Mouse (Mus musculus) limb, embryonic 15.5 days (tissue): ENCODE results near the gene Ferd3l. TPM values are rescaled to one million over a fixed set of nuclear protein-coding genes. Genes with fewer than 3 reads are reported as not detected.
A peak's percentile ranks its signal among the peaks of the same experiment; 100 is the strongest.

Experiments
- ATAC-seq: fragments of 200-750 bp; cut with Nextera tagmentation; 2 replicates; pipeline ENCODE4 v1.8.0; 2017; ENCODE audit warnings: low read depth, moderate TSS enrichment; ENCODE audit not compliant: insufficient number of reproducible peaks, low FRiP score, low TSS enrichment
- H3K27ac ChIP-seq: fragments of 300-500 bp; sonication (generic); 2 replicates; pipeline ENCODE4 v1.5.1; 2015; ENCODE audit warnings: moderate library complexity, mild to moderate bottlenecking, inconsistent platforms
- H3K27me3 ChIP-seq: fragments of 300-500 bp; sonication (generic); 2 replicates; pipeline ENCODE4 v1.6.1; 2015; ENCODE audit warnings: inconsistent platforms
- H3K36me3 ChIP-seq: fragments of 300-500 bp; sonication (generic); 2 replicates; pipeline ENCODE4 v1.6.1; 2015; ENCODE audit warnings: inconsistent platforms
- H3K4me1 ChIP-seq: fragments of 300-500 bp; sonication (generic); 2 replicates; pipeline ENCODE4 v1.6.1; 2015; ENCODE audit warnings: inconsistent platforms
- H3K4me2 ChIP-seq: fragments of 300-500 bp; sonication (generic); 2 replicates; pipeline ENCODE4 v1.6.1; 2015; ENCODE audit warnings: mild to moderate bottlenecking, inconsistent platforms
- H3K4me3 ChIP-seq: fragments of 300-500 bp; sonication (generic); 2 replicates; pipeline ENCODE4 v1.5.1; 2015; ENCODE audit warnings: mild to moderate bottlenecking, inconsistent platforms
- H3K9ac ChIP-seq: fragments of 300-500 bp; sonication (generic); 2 replicates; pipeline ENCODE4 v1.6.1; 2015; ENCODE audit warnings: inconsistent platforms
- H3K9me3 ChIP-seq: fragments of 300-500 bp; sonication (generic); 2 replicates; pipeline ENCODE4 v1.6.1; 2016; ENCODE audit warnings: inconsistent platforms
- WGBS: fragments of 180-500 bp; shearing (Covaris S2); methylation state at CpG from one replicate; pipeline ENCODE4 v1.1.7; 2015; 5-methylcytosine and 5-hydroxymethylcytosine counted together
- polyA plus RNA-seq: library from polyadenylated mRNA; unstranded; fragments of >200 nt; fragmentation: Nextera tagmentation; extraction: Ambion mirVana; gene quantifications from 2 replicates; pipeline ENCODE4 v1.2.1, GENCODE M21; 2015

The Ferd3l gene
- polyA plus RNA-seq, 1 experiment from 2014 or later = not detected

DNA sequence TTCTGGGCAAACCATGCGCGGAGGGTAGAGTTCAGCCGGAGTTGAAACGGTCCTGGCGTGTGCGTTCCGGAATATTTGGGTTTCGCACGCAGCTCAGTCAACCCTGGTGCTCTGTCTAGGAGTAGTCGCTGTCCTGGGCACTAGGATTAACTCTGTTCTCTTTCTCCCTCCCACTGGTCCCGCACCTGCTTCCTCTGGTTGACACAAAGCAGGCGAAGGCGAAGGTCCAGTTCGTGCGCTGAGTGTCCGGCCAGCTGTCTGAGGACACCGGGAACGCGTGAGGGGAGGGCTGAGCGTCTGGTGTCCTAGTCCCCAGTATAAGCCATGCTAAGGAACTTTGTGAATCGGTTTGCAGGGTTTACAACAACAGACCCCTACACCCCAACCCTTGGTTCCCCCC lies 39.3 kb downstream of the Ferd3l start:
- H3K4me2 ChIP-seq = peak overlapping the region; percentile 58
- H3K4me1 ChIP-seq = peaks cover 39% of the 10 kb centered on the region
- H3K4me3 ChIP-seq = peak overlapping the region; percentile 34
- H3K9me3 ChIP-seq = no peaks in the 10 kb centered on the region
- WGBS = 1% methylated on average over 21 of the region's 21 CpGs
- H3K9ac ChIP-seq = 0 out of 2 replicates have a peak overlapping the region, but pooled peaks have one; percentile 23
- 0 out of 2 replicates have a peak, but pooled peaks have one; percentile 31 for ATAC-seq
- peaks cover 17% of the 10 kb centered on the region; the same call in 1 of the 2 replicates for H3K27me3 ChIP-seq
- peak overlapping the region; percentile 87 for H3K27ac ChIP-seq
- no peaks in the 10 kb centered on the region for H3K36me3 ChIP-seq

DNA sequence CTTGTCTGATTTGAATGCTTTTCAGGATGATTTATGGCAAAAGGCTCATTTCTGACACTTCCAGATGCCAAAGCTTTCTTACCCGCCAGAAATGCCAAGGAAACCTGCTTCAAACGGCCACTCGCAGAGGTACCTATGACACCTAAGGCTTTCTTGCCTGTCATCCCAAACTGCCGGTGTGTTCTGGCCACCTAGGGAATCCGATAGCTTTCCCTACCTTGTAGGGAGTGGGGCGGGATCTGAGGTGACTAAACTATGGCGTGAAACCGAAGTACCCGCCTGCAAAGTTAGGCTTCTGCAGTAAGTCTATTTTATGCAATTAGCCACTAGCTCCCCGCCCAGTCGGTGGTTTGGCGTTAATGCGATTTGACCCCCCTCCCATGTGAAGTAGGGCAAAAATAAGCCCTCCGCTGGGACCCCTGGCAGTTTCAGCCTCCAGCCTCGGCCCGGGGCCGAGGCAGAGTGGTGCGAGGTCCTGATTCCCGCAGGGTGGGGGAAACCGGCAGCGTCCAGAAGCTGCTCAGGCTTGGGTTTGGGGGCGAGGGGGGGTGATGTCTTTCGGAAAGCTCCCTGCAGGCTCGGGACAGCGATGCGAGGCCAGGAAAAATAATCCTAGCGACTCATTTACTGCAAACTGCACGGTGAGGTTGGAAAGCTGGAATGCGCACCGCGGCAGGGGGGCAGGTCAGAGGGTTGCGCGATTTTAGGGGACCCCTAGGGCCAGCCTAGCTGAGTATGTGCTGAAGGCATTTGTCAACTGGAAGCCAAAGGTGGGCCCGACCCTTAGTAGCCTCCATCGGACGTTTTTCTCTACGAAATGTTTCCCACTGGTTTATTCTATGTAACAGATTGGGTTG lies 40.0 kb downstream of the Ferd3l start:
- peak; percentile 32; the same call in 1 of the 2 replicates for ATAC-seq
- Histone ChIP-seq H3K4me1 (peaks cover 34% of the 10 kb centered on the region), H3K27me3 (peaks cover 17% of the 10 kb centered on the region; the same call in 1 of the 2 replicates), H3K9me3 (no peaks in the 10 kb centered on the region), H3K4me3 (peak overlapping the region; percentile 34), H3K9ac (0 out of 2 replicates have a peak overlapping the region, but pooled peaks have one; percentile 23), H3K36me3 (no peaks in the 10 kb centered on the region), H3K27ac (peak overlapping the region; percentile 87), H3K4me2 (peak overlapping the region; percentile 58)
- 2% methylated on average over 37 of the region's 37 CpGs for WGBS

- WGBS = 24% methylated on average over 4 of the region's 4 CpGs
- ATAC-seq = no peak
- H3K4me2 ChIP-seq = peak overlapping the region; percentile 58
- H3K9ac ChIP-seq = no peak overlapping the region
- H3K9me3 ChIP-seq = no peaks in the 10 kb centered on the region
- peaks cover 14% of the 10 kb centered on the region; the same call in 1 of the 2 replicates for H3K27me3 ChIP-seq
- peak overlapping the region; percentile 34 for H3K4me3 ChIP-seq
- H3K4me1 ChIP-seq = peaks cover 30% of the 10 kb centered on the region
- peak overlapping the region; percentile 87 for H3K27ac ChIP-seq
- H3K36me3 ChIP-seq = no peaks in the 10 kb centered on the region
Observed at GRCm38 (mm10) chr12:33968898-33969178, 40.6 kb downstream of the Ferd3l start.

Other genes with a start within 250 kb of the Ferd3l start
- gene Twist1, start 29.2 kb downstream of the Ferd3l start, polyA plus RNA-seq = 27.9 and 43.7 TPM in 2 replicates